Mouse (Mus musculus): Measurements from ENCODE around the gene Supt6.

DNA sequence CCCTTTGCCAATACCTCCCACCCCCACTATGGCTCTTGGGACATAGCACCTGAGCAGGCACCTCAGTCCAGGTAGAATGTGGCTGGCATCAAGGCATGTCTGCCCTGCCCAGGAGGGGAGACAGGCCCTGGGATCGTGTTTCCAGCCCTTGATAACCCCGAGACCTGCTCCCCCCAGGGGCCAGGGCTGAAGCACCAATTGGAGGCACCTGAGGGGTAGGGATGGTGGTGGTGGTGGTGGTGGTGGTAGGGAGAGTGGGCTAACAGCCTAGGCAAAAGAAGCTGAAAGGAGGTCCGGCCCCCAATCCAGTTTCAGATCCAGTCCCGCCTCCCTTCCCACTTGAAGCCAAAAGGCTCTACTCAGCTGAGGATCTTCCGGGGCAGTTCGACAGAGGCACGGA is 86.2 kb downstream of the Supt6 start:
- TF ChIP-seq MAX (IDR thresholded peaks at IDR 0.05) (no peak), CTCF (IDR thresholded peaks at IDR 0.05; ENCODE audit: control insufficient read depth, insufficient read depth, insufficient read length) (no peak), MYOG (IDR thresholded peaks at IDR 0.05; ENCODE audit: control insufficient read depth, extremely low read depth, insufficient read length) (no peak), CEBPB (IDR thresholded peaks at IDR 0.05; ENCODE audit: low read depth) (no peak), USF1 (IDR thresholded peaks at IDR 0.05; ENCODE audit: low read depth) (no peak), MYOD1 (IDR thresholded peaks at IDR 0.05; ENCODE audit: control insufficient read depth, insufficient read length, low read depth) (no peak), FOSL1 (IDR thresholded peaks at IDR 0.05; ENCODE audit: insufficient read depth, low read length, poor library complexity, severe bottlenecking) (no peak)
